Mouse (Mus musculus): ENCODE results near the gene Cabp1.

- TF ChIP-seq CTCF (IDR thresholded peaks at IDR 0.05; ENCODE audit: borderline replicate concordance, insufficient read depth, low read length) (no peak), POLR2A (IDR thresholded peaks at IDR 0.05; ENCODE audit: low read depth, low read length) (peak; percentile 87)
Observed at GRCm38 (mm10) chr5:115118961-115119570, 75.1 kb downstream of the Cabp1 start, which contains the start of gene Acads.

Measured in embryonic fibroblast, embryonic 13.5 days (primary cell).